Mouse (Mus musculus): ENCODE measurements at regions not wholly inside any gene's neighbourhood (a gene's known extent, or its start where the extent isn't known, plus 50 kb on each side); places are given as distances from the start of the nearest gene placed in this dataset.

GRCm38 (mm10) chr16:76643801-76644200 is 270.2 kb upstream of the Nrip1 start:
- in situ Hi-C loops (cut with MboI; ENCODE audit: low pct_unique_long_range_greater_than_20kb), result no loop called here
- ATAC-seq (no peak), DNase-seq (ENCODE audit: low read depth, low spot score) (no peak)
- no peak for TF ChIP-seq CTCF (IDR thresholded peaks at IDR 0.05)
- no peaks in the 10 kb centered on the region for H3K27me3 ChIP-seq
- CTCF ChIA-PET, result no interaction called here
- POLR2A ChIA-PET, result no interaction called here

- DNase-seq (ENCODE audit: low read depth, low spot score) (no peak), ATAC-seq (no peak)
- in situ Hi-C loops (cut with MboI; ENCODE audit: low pct_unique_long_range_greater_than_20kb), result no loop called here
- ChIA-PET POLR2A (no interaction called here), CTCF (no interaction called here)
- no peak for TF ChIP-seq CTCF (IDR thresholded peaks at IDR 0.05)
- no peaks in the 10 kb centered on the region for H3K27me3 ChIP-seq
Measured at GRCm38 (mm10) chr16:76635169-76635568, 261.5 kb upstream of the Nrip1 start.

- ATAC-seq, result no peak
- DNase-seq (ENCODE audit: low read depth, low spot score), result no peak
- ChIA-PET CTCF (no interaction called here), POLR2A (no interaction called here)
- in situ Hi-C loops (cut with MboI; ENCODE audit: low pct_unique_long_range_greater_than_20kb), result no loop called here
- H3K27me3 ChIP-seq, result no peaks in the 10 kb centered on the region
- TF ChIP-seq CTCF (IDR thresholded peaks at IDR 0.05), result no peak
Measured at GRCm38 (mm10) chr16:76634196-76634698, 260.6 kb upstream of the Nrip1 start.

GRCm38 (mm10) chr16:76626142-76626541 is 252.5 kb upstream of the Nrip1 start:
- ATAC-seq, result no peak

GRCm38 (mm10) chr16:76621715-76622114 is 248.1 kb upstream of the Nrip1 start:
- no peak for TF ChIP-seq CTCF (IDR thresholded peaks at IDR 0.05)
- in situ Hi-C loops (cut with MboI; ENCODE audit: low pct_unique_long_range_greater_than_20kb), result no loop called here
- POLR2A ChIA-PET, result no interaction called here
- ATAC-seq, result no peak
- H3K27me3 ChIP-seq, result no peaks in the 10 kb centered on the region
- CTCF ChIA-PET, result interaction anchor here (1.3 kb wide), 1 partner anchor 13 kb away, joined by 3 read pairs; no protein-coding TSS in a partner anchor
- peak; percentile 6 for DNase-seq (ENCODE audit: low read depth, low spot score)

More at GRCm38 (mm10) chr16:76626142-76626541, 252.5 kb upstream of the Nrip1 start:
- no peak for DNase-seq (ENCODE audit: low read depth, low spot score)
- H3K27me3 ChIP-seq, result no peaks in the 10 kb centered on the region
- in situ Hi-C loops (cut with MboI; ENCODE audit: low pct_unique_long_range_greater_than_20kb), result no loop called here
- CTCF ChIA-PET, result no interaction called here
- no peak for TF ChIP-seq CTCF (IDR thresholded peaks at IDR 0.05)
- POLR2A ChIA-PET, result no interaction called here

GRCm38 (mm10) chr16:76618295-76618694 is 244.7 kb upstream of the Nrip1 start:
- ATAC-seq (no peak), DNase-seq (ENCODE audit: low read depth, low spot score) (no peak)
- no peaks in the 10 kb centered on the region for H3K27me3 ChIP-seq
- no peak for TF ChIP-seq CTCF (IDR thresholded peaks at IDR 0.05)
- CTCF ChIA-PET, result no interaction called here
- in situ Hi-C loops (cut with MboI; ENCODE audit: low pct_unique_long_range_greater_than_20kb), result no loop called here
- POLR2A ChIA-PET, result interaction anchor here (0.6 kb wide), 1 partner anchor 1341 kb away, joined by 3 read pairs; no protein-coding TSS in a partner anchor

- ChIA-PET CTCF (no interaction called here), POLR2A (interaction anchor here (0.6 kb wide), 1 partner anchor 152 kb away, joined by 3 read pairs; no protein-coding TSS in a partner anchor)
- ATAC-seq, result no peak
Measured at GRCm38 (mm10) chr16:76611061-76611460, 237.4 kb upstream of the Nrip1 start.

GRCm38 (mm10) chr16:76604914-76605313 is 231.3 kb upstream of the Nrip1 start:
- no peaks in the 10 kb centered on the region for H3K27me3 ChIP-seq
- in situ Hi-C loops (cut with MboI; ENCODE audit: low pct_unique_long_range_greater_than_20kb), result no loop called here
- POLR2A ChIA-PET, result no interaction called here
- CTCF ChIA-PET, result interaction anchor here (1.9 kb wide), 1 partner anchor 15 kb away, joined by 4 read pairs; no protein-coding TSS in a partner anchor
- TF ChIP-seq CTCF (IDR thresholded peaks at IDR 0.05), result no peak
- DNase-seq (ENCODE audit: low read depth, low spot score) (peak; percentile 37), ATAC-seq (peak; percentile 31)

More at GRCm38 (mm10) chr16:76611061-76611460, 237.4 kb upstream of the Nrip1 start:
- no peak for DNase-seq (ENCODE audit: low read depth, low spot score)
- H3K27me3 ChIP-seq, result no peaks in the 10 kb centered on the region
- in situ Hi-C loops (cut with MboI; ENCODE audit: low pct_unique_long_range_greater_than_20kb), result no loop called here
- TF ChIP-seq CTCF (IDR thresholded peaks at IDR 0.05), result no peak

- H3K27me3 ChIP-seq, result no peaks in the 10 kb centered on the region
- CTCF ChIA-PET, result interaction anchor here (1.9 kb wide), 1 partner anchor 16 kb away, joined by 4 read pairs; no protein-coding TSS in a partner anchor
- POLR2A ChIA-PET, result no interaction called here
- ATAC-seq (no peak), DNase-seq (ENCODE audit: low read depth, low spot score) (no peak)
- TF ChIP-seq CTCF (IDR thresholded peaks at IDR 0.05), result no peak
- in situ Hi-C loops (cut with MboI; ENCODE audit: low pct_unique_long_range_greater_than_20kb), result no loop called here
Measured at GRCm38 (mm10) chr16:76603846-76604258, 230.2 kb upstream of the Nrip1 start.

- H3K27me3 ChIP-seq, result no peaks in the 10 kb centered on the region
- ChIA-PET CTCF (interaction anchor here (1.9 kb wide), 1 partner anchor 17 kb away, joined by 4 read pairs; no protein-coding TSS in a partner anchor), POLR2A (no interaction called here)
- ATAC-seq, result no peak
- no peak for DNase-seq (ENCODE audit: low read depth, low spot score)
- no peak for TF ChIP-seq CTCF (IDR thresholded peaks at IDR 0.05)
- in situ Hi-C loops (cut with MboI; ENCODE audit: low pct_unique_long_range_greater_than_20kb), result no loop called here
Measured at GRCm38 (mm10) chr16:76603431-76603830, 229.8 kb upstream of the Nrip1 start.

- CTCF ChIA-PET, result no interaction called here
- POLR2A ChIA-PET, result no interaction called here
- TF ChIP-seq CTCF (IDR thresholded peaks at IDR 0.05), result no peak
- DNase-seq (ENCODE audit: low read depth, low spot score), result no peak
- in situ Hi-C loops (cut with MboI; ENCODE audit: low pct_unique_long_range_greater_than_20kb), result no loop called here
- no peaks in the 10 kb centered on the region for H3K27me3 ChIP-seq
- no peak for ATAC-seq
Measured at GRCm38 (mm10) chr16:76600131-76600530, 226.5 kb upstream of the Nrip1 start.

Measured in Patski (cell line).